Mouse (Mus musculus): Measurements from ENCODE around the gene Fgd2.

The Fgd2 gene

DNA sequence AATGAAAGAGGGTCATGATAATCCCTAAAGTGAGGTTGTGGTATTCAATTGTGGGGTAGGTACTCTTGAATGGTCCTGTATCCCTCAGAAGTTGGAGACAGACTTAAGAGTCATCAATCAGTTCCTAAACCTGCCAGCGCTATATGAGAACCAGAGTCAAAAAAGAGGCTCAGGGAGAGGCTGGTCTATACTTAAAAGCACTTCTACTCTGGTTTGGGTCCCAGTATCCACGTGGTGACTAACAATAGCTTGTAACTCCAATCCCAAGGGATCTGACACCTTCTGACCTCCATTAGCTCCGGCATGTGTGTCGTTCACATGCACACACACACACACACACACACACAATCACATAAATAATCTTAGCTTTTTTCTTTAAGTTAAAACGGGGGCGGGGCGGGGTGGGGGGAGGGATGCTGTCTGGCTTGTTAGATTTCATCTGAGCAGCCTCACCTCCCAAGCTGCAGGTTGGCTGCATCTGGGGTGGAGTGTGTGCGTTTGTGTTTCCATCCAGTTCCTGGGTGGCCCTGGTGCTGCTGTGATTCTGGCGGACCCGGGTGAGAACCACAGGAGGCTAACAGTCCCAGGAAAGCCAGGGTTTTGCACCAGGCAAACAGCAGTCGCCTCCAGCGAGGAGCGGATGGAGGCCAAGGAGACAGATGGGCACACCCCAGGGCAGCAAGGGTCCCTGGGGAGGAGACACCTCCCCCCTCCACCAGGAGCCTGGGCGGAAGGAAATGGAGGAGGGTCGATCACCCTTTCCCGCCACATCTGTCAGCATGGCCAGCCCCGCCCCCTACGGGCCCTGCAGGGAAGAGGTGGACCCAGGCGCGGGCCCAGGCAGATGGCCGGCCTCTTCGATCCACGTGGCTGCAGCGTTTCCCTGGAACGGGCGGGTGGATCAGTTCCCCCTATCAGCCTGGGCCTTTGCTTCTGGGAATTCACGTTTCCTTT, 37.0 kb downstream of the Fgd2 start:
- peak; percentile 55 to 69 for DNase-seq (ENCODE audit: low spot score in 2 of 2)

DNA sequence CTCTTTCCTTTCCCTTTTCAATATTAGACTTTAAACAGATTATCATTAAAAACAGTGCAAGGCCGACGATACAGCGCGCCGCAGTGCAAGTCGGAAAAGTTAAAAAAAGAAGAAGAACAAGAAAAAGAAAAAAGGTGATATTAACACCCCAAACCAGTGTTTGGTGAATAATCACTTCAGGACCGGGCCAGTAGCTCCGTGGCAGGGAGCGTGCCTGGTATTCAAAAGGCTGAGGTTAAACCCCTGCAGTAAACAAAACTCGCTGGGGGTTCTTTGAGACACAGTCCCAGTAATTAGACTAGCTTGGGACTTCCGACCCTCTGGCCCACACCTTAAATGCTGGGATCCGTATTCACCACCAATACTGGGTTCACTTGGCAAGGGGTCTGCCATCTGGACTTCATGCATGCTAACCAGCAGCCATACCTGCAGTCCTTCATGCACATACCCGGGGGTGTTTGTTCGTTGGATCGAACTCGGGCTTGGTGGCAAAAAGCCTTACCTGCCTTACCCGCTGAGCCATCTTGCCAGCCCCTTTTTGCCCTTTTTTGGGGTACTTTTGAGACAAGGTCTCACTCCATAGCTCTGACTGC, 37.8 kb downstream of the Fgd2 start:
- DNase-seq (ENCODE audit: low spot score in 2 of 2) = no peak

DNA sequence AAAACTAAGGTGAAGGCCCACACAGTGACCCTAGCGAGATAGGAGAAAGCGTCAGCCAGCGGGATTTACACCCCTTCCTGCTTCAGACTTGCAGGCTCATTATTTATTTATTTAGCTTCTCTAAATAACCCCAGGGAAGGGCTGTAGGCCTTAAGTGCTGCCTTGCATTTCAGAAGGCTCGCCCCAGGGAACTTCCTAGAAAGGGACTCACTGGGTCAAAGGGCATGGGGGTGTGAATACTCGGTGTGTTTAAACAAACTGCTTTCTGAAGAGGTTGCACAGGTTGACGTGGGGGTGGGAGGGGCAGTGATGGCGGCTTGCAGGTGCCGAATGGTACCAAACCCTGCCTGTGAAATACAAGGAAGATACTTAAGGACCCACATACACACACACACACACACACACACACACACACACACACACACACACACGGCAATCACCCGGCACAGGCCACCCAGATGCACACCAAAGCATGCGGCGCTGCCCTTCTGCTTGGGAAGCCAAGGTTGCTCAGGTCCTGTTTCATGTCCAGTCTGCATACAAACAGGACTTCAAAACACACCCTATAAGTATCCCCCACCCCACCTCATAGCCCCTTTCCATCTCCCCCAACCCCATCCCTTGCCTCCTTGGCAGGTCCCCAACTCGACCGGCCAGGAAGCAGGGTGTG, 38.7 kb downstream of the Fgd2 start:
- DNase-seq (ENCODE audit: low spot score in 2 of 2) = no peak

DNA sequence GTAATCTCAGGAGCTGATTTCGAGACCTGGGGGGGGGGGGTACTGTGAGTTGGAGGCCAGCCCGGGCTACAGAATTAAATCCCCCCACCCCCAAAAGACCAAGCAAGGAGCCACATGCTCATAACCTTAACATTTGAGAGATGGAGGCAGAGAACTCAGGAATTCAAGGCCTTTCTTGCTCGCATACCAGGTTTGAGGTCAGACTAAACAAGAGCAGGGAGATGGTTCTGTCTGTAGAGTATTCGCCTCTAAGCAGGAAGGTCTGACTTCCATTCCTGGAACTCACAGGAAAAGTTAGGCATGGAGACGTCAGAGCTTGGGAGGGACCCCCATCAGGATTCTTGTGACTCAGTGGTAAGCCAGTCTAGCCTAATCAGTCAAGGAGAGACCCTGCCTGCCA, 39.3 kb downstream of the Fgd2 start:
- no peak for DNase-seq (ENCODE audit: low spot score in 2 of 2)

DNA sequence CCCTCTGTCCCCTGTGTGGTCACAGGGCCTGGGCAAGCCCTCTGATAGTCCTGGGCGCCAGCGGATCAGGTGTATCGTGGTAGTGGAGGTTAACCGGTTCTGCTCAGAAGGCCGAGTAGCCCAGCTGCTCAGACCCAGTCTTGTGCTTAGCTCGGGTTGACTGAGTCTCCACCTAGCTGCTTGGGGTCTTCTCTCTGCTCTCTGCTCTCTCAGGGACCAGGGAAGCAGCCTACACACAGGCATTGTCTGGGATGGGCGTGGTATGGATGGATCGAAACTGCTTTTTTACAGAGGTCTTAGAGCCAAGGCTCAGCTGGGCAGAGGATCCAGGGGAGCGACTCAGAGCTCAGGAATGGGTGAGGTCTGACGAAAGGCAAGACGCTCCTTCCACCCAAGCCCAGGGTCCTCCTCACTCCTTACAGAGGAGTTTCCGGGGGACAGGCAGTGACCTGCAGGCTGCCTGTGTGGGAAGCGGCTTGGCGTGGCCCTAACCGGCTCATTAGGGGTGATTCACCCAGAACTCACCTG, 41.1 kb downstream of the Fgd2 start:
- DNase-seq (ENCODE audit: low spot score in 2 of 2) = no peak

DNA sequence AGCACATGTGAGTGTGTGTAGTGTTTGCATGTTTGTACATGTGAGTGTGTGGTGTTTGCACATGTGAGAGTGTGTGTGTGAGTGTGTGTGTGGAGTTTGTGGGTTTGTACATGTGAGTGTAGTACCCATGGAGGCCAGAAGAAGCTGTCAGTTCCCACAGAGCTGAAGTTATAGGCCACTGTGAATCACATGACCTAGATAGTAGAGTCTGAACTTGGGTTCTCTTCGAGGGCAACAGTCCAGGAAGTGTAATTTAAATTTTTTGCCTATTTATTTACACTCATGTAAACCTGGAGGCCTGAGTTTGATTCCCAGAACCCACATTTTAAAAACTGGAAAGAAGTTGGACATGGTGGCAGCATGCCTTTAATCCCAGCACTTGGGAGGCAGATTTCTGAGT, 42.5 kb downstream of the Fgd2 start:
- no peak for DNase-seq (ENCODE audit: low spot score in 2 of 2)

DNA sequence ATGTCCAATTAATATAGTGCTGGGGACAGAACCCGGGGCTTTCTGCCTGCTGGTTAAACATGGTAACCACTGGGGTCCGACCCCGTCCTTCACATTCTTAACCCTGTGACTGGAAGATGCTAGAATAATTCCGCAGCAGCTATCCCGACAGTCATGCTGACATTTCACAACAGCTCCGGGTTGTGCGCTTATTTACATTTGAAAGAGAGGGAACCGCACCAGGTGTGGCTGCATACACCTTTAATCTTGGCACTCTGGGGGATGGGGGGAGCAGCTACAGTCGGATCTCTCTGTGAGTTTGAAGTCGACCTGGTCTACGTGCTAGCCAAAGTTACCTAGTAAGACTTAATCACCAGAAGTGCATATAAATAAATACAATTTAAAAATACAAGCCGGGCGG, 44.8 kb downstream of the Fgd2 start:
- no peak for DNase-seq (ENCODE audit: low spot score in 2 of 2)

DNA sequence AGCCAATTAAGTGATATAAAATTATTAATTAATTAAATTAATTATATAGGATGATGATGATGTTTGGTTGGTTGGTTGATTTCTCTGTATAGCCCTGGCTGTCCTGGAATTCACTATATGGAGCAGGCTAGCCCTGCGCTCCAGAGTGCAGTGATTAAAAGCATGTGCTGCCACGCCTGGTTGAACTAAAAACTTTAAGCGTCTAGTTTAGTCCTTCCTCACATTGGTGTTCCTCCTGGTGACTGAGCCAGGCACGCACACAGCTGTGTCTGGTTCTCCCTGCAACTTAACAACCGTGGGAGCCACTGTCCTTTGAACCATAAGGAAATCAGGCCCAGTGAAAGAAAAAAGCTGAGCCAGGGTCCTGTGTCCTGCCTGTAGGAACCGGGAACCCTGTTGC, 45.4 kb downstream of the Fgd2 start:
- no peak for DNase-seq (ENCODE audit: low spot score in 2 of 2)

DNA sequence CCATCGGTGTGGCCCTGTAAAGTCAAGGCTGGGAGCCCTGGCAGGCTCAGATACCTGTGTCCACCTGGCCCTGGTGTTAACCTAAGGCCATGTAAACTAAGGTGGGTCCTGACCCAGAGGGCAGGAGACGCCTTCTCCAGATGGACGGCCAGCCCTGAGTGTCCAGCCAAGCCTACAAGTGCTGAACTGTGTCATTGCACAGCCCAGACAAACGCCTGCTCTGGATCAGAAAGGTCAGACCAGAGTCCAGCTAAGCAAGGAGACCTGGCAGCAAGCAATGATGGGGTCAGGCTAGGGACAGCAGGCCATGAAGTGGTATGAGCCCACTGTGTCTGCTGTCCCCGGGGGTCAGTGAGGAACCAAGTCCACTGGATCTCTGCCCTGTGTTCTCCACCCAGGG, 46.7 kb downstream of the Fgd2 start:
- no peak for DNase-seq (ENCODE audit: low spot score in 2 of 2)

DNA sequence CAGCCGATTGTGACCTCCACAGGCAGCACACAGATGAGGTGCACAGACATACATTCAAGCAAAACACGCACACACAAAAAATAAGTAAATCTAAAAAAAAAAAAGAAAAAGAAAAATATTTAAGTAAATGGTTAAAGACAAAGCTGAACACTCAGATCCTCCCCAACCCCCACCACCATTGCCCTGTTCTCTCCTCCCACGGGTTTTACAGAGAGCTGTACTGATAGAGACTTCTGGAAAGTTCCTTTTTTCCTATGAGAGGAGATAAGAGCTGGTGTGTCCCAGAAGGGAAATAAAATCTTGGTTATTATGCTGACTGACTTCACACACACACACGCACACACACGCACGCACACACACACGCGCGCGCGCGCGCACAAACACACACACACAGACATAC, 47.6 kb downstream of the Fgd2 start:
- no peak for DNase-seq (ENCODE audit: low spot score in 2 of 2)

DNA sequence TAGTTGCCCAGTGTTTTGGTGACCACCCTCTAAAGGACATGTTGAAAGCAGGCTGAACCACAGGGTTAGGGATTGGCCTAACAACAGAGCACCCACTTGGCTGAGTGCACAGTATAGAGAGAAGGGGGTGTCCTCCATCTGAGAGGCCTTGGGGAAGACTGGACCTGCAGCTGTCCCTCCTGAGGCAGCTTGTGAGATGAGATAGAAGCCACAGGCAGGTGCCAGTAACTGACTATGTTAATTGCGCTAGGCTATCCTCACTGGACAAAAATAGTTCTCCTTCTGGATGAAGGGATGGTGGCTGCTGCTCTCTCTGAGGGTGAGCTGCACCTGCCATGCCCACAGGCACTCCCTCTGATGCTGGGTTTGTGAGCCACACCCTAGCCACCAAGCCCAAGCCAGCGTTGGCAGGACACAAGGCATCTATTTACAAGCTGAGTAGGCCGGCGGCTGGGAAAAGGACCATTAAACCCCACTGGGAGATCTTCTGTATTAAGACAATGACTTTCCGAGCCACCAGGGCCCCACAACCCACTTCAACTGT, 49.2 kb downstream of the Fgd2 start:
- DNase-seq (ENCODE audit: low spot score in 2 of 2) = no peak

DNA sequence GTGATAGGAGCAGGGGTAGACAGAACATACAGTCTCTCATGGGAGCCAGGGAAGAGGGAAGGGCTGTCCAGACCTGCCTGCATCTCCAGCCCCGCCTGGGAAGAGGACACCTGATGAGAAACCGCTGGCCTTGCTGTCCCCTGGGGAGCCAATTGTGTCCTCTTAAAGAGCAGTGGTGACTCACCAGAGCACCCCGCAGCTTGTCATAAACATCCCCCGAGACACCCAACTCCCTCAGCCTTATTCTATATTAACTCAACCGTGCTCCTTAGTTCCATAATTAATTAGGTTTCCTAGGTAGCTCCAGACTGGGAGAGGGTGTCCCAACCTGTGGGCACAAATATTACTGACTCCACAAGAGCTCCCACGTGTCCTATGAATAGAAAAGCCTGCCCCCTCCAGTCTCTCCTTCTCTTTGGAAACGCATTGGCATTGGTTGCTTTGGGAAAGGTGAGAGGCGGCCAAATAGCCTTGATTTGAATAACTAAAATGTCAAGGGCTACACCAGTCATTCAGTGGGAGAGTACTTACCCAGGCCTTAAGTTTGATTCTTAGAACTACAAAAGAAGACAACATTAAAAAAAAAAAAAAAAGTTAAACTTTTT, 51.2 kb downstream of the Fgd2 start:
- DNase-seq (ENCODE audit: low spot score in 2 of 2) = no peak

DNA sequence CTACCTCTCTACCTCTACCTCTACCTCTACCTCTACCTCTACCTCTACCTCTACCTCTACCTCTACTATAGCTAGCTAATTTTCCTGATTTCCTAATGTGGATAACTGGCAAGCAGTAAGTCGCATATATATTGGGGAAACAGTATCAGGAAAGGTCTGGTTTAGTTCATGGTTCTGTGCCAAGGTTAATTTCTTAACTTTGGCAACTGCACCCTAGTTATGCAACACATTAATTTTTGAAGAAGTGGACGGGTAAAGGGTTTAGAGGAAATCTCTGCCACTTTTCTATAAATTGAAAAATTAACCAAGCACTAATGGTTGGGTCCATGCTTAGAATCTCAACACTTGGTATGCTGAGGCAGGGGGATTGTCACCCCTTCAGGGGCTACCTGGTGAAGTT, 53.9 kb downstream of the Fgd2 start:
- DNase-seq (ENCODE audit: low spot score in 2 of 2) = no peak

DNA sequence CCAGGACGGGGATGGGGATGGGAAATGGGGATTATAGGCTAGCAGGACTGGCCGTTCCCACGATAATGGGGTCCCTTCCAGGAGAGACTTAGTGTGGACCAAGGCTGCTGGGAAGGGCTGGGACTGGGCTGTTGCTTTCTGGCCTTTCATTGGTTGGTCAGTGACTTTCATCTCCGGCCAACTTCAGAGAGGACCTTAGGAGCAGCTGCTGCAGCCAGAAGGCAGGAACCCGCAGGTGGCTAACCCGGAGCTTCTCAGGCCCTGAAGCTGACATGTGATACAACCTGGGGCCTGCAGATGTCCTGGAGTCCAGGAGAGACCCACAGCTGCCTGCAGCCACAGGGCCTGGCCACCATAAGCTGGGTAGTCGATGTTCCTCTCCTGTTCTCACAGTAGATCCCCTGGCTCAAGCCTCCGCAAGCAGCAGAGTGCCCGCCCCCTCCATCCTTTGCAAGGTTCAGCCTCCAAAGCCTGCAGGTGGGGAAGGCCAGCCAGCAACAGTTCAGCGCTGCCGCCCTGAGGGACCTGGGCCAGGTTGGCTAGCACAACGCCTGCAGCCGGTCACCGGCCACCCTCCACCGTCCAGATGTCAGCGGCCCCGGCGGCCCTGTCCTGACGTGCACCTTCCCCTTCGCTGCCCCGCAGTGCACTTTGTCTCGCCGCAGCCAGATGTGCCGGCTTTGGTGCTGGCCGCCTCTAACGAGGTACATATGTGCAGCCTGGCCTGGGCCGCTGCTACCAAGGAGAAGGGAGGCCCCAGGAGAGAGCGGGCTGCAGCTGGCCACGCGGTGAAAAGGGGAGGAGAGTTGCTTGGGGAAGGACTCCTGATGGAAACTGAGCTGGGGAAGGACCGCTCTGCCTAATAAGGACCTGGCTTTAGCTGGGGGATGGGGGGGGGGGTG, 55.3 kb downstream of the Fgd2 start:
- no peak for DNase-seq (ENCODE audit: low spot score in 2 of 2)

DNA sequence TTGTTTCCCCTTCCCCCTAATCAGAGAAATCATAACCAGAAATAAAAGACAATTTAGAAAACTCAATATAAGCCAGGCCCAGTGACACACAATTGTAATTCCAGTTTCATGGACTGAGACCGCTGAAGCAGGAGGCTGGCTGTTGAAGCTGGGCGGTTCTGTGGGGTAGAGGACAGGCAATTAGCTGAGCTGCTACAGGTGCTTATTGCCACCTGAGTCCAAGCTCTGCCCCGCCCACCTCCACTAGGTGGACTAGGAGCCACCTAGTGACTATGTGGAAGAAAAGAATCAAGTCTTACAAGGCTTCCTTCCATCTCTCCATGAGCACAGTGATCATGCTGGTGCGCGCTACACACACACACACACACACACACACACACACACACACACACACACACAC, 56.0 kb downstream of the Fgd2 start:
- DNase-seq (ENCODE audit: low spot score in 2 of 2) = no peak

DNA sequence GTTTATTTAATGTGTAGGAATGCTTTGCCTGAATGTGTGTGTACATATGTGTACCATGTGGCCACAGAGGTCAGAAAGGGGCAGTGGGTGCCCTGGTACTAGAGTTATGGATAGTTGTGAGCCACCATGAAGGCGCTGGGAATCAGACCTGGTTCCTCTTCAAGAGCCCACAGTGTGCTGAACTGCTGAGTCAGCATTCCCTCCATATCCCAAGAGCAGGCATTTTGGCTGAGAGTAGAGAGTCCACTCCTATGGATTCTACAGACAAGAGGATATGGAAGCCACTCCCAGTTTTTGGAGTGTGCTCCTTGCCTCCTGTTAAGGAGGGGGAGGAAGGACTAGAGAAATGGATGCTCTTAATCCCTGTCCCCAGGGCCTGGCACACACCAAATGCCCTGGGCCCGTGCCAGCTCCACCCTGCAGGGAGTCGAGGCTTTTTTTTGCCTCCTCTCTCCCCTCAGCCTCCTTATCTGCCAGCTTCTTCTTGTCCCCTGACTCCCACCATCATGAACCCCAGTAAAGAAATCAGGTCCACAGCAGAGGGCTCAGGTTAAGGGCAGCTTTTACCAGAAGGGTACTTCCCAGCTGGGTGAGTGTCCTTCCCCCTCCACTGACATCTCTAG, 58.2 kb downstream of the Fgd2 start:
- no peak for DNase-seq (ENCODE audit: low spot score in 2 of 2)

DNA sequence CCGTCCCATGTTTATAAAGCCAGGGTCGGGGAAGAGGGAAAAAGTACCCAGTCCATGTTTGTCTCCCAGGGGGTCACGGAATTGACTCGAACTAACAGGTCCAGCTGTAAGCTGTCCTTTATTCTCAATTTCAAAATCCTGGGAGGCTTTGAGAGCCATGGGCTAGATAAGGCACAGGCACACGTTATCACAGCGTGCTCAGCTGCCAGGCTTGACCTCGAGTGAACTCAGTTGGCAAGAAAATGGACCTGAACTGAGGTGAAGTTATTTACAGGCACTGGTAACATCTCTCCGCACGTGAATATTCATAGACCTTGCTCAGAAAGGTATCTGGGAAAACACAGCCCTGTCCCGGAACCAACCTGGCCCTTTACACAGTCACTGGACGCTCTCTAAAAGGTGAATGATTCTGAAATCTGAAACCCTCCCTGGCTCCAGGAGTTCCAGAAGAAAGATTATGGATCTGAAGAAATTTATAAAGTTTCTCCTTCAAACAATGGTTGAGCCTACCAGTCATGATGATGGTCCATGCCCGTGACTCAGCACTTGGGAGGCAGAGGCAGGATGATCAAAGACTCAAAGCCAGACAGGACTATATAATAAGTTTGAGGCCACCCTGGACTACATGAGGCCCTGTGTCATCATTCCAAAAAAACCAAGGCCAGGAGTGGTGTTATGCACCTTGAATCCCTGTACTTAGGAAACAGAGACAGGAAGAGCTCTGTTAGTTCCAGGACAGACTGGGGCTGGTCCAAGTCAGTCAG, 59.4 kb downstream of the Fgd2 start:
- no peak for DNase-seq (ENCODE audit: low spot score in 2 of 2)

DNA sequence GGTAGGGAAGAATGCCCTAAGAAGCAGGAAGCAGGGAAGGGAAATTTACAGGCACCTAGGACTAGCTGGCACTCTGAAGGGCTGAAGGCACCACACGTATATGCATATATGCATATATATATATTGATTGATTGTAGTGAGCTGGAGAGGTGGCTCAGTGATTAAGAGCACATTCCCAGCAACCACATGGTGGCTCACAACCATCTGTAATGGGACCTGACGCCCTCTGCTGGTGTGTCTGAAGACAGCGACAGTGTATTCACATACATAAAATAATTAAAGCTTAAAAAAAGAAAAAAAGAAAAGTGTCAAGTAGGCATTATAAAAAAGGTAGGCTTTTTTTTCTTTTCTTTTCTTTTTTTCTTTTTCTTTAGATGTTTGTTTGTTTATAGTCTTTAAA, 60.6 kb downstream of the Fgd2 start:
- DNase-seq (ENCODE audit: low spot score in 2 of 2) = no peak

DNA sequence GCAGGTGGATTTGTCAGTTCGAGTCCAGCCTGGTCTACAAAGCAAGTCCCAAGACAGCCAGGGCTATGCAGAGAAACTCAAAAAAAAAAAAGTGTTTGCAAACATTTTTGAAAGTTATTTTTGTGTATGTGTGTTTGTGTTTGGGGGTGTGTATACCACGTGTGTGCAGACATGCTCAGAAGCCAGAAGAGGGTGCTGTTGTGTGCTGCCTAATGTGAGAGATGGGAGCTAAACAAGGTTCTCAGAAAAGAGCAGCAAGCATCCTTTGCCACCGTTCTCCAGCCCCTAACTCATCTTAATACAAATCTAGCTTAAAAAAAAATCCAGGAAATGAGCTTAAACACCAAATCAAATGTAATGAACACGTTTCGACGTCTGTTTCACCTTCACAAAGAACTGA, 61.6 kb downstream of the Fgd2 start:
- DNase-seq (ENCODE audit: low spot score in 2 of 2) = no peak

Data from right cerebral cortex, postnatal 10 days (tissue).